Mouse (Mus musculus) retina, embryonic 14.5 days (tissue): ENCODE data around the gene Abl2.
"Not testable (repeated sequence)": the region's sequence is repeated elsewhere in the genome, so short reads cannot be mapped to it uniquely, and the experiment has no call there.

ENCODE experiments used
- DNase-seq: peaks from one replicate; pipeline ENCODE4 v3.0.0-alpha.2; 2015; ENCODE audit warnings: low spot score

Gene Abl2

DNA sequence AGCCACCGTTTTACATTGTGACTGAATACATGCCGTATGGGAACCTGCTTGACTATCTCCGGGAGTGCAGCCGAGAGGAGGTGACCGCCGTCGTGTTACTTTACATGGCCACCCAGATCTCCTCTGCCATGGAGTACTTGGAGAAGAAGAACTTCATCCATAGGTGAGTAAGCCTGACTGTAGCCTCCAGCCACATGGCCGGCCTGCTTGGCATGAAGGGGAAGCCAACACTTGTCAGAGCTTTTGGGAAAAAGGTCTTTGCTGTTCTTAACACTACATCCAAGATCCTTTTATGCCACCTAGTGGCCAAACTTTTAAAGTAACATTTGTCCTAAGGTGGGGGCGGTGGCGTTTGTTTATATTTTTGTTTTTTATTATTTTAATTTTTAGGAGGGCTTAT is 74.5 kb downstream of the Abl2 start:
- peak; percentile 79 for DNase-seq

DNA sequence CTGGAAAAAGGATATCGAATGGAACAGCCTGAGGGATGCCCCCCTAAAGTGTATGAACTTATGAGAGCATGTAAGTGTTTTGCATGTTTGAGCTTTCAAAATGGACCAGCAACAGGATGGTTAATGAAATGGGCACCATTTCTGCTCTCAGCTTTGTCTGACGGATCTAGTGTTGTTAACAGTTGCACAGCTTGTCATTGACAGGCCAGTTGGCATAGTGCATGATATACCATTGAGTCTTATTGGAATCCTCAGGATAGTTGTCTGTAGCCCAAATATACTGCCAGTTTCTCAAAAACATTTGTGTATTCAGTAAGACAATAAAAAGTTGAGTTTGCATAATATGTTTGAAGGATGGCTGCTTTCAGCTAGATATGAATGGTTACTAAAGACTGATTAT is 76.6 kb downstream of the Abl2 start:
- no peak for DNase-seq

DNA sequence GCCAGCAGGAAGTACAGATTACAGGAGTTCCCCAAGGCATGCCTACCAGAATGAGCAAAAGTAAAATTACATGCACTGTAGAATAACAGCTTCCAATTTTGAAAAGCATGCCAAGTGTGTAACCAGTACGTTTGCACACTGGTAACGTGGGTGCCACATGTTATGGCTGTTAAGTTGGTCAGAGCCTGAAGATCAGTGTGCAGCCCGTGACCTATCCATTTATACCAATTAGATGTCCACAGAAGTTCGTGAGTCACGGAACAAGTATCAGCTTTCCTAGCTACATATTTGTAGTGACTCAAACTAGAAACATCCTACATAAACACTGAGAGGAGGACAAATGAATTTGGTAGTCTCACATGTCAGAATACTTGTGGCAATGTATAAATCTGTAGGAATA is 80.9 kb downstream of the Abl2 start:
- DNase-seq = no peak

DNA sequence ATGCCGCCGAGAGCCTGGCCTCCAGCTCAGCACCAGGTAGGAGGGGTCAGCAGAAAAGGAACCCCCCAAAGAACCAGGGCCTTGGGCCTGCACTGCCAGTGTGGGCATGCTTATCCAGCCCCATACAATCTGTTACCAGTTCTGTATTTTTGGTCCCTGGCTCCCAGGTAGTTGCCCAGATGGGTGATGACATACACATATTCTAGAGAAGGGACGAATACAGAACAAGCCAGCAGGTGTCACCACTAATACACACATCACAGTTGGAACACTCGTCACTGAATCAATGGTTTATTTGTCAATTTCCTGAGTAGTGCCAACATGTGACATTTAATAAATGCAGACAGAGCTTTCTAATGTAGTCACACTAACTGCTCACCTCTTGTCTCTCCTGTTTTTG is 82.0 kb downstream of the Abl2 start:
- no peak for DNase-seq

DNA sequence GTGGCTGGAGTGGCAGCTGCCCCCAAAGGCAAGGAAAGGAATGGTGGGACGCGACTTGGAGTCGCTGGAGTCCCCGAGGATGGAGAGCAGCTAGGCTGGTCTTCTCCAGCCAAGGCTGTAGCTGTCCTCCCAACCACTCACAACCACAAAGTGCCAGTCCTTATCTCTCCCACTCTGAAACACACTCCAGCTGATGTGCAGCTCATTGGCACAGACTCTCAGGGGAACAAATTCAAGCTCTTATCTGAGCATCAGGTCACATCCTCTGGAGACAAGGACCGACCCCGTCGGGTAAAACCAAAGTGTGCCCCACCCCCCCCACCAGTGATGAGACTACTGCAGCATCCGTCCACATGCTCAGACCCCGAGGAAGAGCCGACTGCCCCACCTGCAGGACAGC is 83.2 kb downstream of the Abl2 start:
- DNase-seq = no peak

DNA sequence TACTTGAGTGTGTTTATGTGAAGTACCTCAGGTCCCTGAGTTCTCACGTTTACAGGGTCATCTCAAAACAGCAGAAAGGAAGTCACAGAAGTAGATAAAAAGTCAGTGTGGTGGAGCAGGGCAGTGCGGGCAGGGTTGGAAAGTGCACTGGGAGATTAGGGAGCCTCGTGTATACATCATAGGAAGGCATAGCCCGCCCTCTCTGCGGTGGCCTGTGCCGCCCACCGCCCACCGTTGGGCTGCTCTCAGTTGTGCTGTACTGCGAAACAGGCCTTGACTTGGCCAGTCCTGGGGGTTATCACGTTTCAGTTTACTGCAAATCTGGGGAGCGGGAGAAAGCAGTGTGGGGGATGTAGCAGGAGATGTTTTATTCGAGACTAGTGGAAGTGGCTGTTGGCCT is 84.2 kb downstream of the Abl2 start:
- no peak for DNase-seq

DNA sequence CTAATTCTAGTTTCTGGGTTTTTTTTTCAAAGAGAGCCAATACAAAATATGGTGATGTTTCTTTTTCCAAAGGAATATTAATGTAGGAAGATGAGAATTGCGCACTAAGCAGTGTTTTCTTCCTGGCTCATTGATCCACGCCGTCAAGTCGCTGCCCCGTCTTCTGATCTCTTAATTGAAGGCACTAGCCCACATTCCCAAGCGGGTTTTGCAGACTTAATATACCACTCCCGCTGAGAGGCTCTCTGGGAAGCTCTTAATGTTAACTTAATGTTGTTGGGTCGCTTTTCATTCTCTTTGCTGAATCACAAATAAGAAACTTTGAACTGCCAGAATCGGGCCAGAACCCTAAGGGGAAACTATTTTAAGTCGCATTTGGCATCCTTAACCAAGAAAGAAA is 85.5 kb downstream of the Abl2 start:
- no peak for DNase-seq

DNA sequence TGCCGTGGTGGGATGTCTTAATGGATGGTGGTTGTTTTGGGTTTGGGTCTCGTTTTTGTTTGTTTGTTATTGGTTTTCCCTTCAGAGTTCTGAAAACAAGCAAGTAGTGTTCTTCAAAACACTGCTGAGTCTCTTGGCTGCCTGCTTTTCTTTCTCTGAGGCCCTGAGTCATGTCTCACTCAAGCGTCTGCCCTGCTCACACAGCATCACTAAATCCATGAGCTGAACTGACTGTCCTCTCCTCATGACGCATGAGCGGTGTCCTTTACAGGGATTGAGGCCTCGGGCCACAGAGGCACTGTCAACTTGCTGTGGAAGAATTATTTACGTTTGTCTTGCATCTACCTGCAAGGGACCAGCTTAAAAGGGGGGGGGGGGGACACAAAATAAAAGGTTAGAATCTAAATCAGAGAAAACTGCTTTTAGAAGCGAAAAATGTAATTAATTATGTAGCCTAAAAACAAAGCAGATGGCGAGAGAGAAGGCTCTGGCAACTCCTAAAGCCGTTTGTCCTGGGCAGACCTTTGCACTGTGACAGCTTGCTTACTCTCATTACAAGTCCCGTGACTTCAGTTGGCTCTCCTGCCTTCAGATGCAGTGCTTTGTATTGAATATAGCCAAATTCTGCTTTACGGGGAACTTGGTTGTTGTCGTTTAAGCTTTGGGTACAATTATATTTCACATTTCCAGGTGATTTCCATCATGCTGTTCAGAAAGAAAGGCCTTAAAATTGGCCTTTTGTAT is 86.4 kb downstream of the Abl2 start:
- DNase-seq = no peak

DNA sequence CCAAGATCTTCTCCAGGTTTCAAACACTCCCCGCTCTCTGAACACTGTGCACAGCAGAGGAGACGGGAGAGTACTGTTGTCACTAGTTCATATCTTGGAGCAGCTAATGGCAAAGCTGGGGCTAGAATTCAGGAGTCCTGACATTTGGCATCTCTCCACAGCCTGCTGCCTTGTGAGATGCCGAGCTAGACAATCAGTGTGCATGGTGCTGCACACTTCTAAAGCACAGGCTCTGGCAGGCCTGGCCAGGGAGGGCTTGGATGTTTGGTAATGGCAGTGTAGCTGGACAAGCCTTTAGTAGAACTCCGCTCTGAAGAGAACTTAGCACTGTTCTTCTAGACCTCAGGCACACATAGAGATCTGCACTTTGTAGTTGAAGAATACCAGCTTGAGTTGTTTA is 87.4 kb downstream of the Abl2 start:
- DNase-seq = no peak

DNA sequence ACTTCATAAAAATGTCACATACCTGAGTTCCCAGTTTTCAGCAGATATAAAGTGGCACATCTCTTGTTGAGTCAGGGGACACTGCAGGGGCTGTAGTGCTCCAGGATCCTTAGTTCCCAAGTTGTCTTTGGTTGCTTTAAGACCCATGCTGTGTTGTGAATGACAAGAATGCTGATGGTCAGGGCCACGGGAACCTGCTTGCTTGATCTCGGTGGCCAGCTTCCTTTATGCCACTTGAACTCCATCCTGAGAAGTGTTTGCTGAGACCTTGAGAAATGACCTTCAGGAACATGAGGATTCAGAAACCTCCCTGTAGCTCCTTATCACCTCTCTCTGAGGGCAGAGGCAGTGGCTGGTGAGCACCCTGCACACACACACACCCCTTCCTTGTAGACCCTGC is 90.1 kb downstream of the Abl2 start:
- no peak for DNase-seq

DNA sequence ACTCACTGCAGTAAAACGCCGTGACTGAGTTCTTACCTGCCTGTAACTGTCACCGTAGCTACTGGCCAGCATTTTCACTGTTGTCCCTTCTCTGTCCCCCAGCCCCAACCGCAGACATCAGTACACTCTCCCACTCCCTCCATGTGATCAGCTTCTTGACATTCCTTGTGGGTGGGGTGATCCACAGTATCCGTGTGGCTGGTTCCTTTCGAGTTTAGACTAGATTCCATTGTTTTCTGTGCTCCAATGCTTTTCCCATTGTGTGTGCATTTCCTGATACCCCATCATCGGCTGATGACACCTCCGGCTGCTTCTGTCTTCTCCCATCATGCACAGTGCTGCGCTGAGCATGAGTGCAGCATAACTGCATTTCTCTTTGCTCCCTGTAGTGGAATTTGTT is 92.0 kb downstream of the Abl2 start:
- DNase-seq = no peak

DNA sequence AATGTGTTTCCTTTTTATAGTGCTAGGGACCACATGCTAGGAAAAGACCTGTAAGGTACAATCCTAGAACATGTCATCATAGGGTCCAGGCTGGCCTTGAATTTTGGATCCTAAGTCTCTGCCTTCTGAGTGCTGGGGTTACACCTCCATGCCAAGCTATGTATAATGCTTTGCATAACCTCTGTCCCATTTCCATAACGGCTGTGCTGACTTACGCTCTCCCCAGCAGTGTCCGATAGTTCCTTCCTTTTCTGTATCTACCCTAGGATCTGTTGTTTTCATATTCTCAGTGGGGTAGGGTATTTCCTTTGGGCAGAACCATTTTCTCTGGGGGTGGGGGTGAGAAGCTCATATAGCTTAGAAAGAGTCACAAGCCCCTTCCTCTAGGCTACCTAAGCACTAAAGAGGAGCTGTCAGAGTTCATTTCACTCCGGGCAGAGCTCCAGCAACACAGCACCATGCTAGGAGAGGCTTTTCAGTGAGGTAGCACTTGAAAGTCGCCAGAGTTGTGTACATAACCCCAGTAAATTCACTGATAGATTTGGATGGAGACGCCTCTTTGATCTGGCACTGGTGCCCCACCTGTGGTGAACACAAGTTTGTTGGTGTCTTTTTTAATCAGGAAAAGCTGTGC is 93.7 kb downstream of the Abl2 start:
- DNase-seq = no peak

DNA sequence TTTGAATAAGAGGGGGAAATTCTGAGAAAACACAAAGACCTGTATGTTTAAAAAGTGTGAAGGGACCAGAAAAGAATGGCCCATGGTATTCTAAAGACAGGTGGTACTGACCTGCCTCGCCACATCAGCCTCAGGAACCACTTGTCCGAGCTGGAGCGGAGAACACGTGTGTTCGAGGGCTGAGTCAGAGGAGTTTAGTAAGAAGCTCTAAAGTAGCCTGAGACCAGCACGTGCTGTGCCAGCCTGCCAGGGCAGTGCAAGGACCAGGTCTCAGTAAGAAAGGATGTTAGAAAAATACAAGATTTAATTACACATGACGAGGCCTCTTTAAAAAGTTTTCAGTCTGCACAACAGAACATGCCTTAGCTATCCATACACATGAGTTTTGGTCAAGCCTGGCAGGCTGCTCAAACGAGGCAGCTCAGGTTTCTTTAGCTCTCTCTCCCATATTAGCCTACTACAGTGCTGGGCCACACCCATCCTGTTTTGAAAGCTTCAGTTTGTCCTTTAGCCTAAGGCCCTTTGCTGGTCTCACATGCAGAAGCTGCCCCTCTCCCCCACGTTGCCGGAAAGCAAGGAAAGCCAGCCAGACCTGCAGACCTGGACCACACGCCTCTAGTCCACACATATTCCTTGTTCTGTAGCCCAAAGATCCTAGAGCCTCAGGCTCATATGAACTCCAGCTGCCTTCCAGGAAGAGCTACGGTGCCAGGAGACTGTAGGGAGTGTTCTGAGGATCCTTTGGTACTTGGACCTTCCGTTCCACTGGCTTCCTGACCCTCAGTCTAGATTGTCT is 96.3 kb downstream of the Abl2 start:
- DNase-seq = no peak

DNA sequence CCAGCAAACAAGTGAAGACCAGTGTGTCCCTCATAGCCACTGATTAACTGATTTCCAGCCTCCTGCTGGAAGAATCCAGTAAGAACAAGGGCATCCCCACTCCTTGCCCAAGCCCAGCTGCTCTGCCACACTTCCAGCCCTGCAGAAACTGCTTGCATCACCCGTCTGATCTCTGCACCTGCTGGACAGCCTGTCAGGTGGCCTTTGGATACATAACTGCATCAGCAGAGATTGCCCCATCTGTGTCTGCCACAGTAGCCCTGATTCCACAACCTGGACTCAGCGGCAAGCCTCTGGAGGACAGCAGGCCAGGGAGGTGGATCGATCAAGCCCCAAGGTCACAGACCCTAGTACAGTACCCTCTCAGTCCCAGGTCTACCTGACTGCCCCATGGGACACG is 98.9 kb downstream of the Abl2 start:
- no peak for DNase-seq

DNA sequence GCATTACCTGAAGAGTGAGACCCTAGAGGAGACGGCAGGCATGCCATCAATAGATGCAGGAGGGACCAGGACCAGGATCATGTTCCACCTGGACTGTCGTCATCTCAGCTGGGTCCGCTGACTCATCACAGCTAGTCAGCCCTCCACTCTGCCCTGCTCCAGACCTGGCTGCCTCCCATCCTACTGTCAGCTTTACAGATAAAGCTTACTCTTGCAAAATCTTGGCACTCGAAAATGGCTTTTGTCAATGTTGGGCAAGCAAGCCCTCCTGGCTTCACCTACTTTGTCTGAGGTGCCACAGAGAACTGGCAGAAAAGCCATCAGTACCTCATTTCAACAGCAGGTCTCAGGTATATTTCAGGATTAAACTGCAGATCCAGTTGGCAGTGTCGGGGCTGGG is 100.1 kb downstream of the Abl2 start:
- DNase-seq = no peak

DNA sequence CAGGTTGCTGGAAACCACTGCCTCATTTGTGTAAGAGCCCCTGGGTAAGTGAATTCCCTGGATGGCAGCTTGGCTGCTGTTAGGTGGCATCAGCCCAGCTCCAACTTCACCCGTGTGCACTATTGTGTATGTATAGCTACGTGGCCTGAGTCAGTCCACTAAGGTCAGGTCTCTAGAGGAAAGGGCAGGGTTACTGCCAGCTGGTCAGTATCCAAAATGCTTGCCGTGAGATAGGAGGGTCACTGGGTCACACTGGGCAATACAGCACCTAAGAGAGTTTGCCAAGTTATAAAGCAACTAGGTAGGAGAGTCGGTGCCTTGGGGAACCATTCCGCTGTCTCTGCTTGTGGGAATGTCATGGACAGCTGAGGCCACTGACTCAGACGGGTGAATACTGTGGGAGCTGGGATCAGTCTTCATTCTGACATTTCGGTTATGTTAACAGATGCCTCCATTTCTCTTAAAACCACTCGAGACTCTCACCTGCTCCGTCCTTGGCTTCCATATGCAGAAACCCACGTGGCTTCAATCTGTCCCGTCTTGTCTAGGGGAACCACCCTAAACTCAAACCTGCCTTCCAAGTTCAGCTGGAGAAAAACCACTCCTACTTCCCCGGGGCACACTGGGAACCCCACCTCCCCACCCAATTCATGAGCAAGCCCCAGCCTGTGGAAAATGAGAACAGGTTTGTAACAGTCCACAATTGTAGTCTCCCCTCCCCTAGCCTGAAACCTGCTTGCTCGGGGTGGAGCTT is 101.5 kb downstream of the Abl2 start:
- DNase-seq = no peak

DNA sequence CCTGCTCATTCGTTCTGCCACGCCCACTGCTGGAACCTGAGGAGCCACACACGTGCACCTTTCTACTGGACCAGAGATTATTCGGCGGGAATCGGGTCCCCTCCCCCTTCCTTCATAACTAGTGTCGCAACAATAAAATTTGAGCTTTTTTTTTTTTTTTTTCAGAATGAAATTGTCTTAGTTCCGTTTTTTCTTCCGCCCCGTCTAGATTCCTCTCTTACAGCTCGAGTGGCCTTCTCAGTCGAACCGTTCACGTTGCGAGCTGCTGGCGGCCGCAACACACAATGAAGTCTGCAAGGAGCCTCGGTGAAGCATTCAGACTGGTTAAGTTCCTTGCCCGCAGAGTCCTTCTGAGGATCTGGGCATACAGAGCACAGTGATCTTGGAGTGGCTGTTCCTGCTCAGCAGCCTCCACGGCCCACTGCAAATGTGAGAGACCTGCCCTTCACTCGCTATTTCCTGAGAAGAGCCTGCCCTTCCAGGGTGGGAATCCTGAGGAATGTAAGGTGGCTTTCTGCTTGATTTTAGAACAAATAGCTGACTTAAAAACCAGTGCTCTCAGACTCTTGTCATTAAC is 102.2 kb downstream of the Abl2 start:
- DNase-seq = not testable (repeated sequence)

DNA sequence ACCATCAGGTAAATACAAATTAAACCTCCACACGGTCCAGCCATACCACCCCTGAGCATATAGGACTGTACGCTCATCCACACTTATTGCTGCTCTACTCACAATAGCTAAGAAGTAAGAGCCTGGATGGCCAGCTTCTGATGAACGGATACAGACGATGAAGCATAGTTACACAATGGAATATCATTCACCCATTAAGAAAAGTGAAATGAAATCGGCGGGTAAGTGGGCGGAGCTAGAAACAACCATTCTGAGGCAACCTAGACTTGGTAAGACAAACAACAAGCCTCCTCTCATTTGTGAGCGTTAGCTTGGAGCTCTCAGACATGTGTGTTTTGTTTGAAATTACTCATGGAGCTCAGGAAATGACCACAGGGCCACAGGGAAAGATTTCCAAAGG is 107.2 kb downstream of the Abl2 start:
- DNase-seq = no peak

DNA sequence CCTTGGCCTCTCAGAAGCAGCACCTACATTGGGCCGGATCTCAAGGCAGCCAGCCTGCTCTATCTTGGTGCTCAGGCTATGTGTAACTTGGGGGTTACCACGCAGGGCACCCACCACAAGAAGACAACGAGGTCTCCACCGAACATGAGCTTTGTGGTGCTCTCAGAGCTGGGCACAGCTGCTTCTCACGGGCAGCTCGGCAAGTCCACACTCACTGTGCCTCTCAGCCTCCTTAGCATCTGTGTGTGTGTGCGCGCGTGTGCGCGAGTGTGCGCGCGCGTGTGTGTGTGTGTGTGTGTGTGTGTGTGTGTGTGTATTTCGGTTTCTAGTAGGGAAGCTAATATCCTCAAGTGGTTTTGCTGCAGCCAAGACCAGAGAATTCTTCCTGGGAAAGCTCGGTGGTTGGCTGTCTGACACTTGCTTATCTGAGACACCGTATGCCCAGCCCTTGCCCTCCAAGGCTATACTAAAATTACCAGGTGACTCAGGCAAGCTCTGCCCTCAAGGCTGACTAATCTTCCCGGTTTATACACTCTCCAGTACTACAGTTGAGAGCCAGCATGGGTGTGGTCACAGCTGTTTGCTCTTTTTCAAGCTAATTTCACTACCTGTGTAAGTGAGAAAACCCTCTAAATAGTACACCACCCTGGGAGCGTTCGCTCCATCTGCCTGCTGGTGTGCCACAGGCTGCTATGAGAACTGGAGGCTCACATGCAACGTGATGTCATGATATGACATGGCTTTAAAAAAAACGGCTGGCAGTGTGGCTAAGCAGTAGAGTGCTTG is 108.7 kb downstream of the Abl2 start:
- no peak for DNase-seq

DNA sequence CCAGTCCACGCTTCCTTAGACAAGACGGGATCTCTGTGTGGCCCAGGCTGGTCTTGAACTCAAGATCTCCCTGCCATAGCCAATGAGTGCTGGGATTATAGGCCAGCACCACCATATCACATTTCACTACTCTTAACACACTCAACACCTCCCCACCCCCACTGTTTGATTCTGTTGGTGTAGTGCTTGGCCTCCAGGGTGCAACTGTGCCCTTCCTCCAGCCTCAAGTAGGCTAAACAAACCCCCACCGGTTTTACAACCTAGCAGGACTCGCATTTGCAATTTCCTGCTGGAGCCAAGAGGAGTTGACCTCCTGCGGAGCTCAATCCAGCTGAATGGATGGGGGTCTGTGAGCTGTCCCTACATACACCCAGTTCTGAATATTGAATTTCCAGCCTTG is 110.0 kb downstream of the Abl2 start:
- no peak for DNase-seq

DNA sequence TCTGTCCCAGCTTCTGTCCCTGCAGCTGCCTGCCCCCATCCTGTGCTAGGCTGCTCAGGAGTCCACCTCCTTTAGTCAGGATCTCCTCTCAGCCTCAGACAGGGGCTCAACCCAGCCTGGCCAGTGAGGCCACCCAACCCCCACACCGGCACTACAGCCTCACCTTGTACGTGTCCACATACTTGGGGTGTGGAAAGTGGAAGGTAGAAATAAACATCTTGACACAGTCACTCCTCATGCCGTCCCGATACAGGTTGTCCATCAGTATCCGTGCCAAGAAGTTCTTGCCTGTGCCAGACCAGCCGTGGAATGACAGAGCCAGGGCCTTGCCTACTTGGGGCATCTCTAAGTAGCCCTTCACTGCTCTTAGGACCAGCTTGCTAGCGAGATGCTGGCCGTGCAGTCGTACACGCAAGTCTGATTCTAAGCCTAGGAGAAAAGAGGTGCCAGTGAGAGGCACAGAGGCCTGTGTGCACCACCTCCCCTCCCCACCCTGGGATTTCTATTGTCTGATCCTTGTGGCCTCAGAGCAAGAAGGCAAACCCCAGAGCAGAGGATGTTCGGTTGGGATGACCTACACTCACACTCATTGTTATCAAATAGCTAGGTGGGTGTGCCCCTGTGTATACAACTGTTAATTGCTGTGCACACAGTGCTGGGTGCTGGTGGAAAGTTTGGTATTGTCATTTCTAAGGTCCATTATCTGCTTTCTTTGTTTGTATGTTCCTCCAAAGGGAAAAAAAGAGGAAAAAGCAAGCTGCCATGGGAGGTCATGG is 110.8 kb downstream of the Abl2 start:
- no peak for DNase-seq
